Mouse (Mus musculus): ENCODE data around the gene Ear2.
"Not testable (repeated sequence)": the region's sequence is repeated elsewhere in the genome, so short reads cannot be mapped to it uniquely, and the experiment has no call there.

Ear2 gene

GRCm38 (mm10) chr14:44102354-44102753 is at the start of gene Ear2:
Gene Ear2 (plus strand): TSS chr14:44102654.
- not testable (repeated sequence) for DNase-seq (ENCODE audit: low read depth, low spot score)

- not testable (repeated sequence) for DNase-seq (ENCODE audit: low read depth, low spot score)
These were observed 34.6 kb upstream of the Ear2 start for GRCm38 (mm10) chr14:44067879-44068278.

- DNase-seq (ENCODE audit: low read depth, low spot score): not testable (repeated sequence)
These were observed 31.9 kb upstream of the Ear2 start for GRCm38 (mm10) chr14:44070595-44070994.

GRCm38 (mm10) chr14:44077785-44078341 is 24.6 kb upstream of the Ear2 start:
- not testable (repeated sequence) for DNase-seq (ENCODE audit: low read depth, low spot score)

GRCm38 (mm10) chr14:44086588-44086987 is 15.9 kb upstream of the Ear2 start:
- not testable (repeated sequence) for DNase-seq (ENCODE audit: low read depth, low spot score)

GRCm38 (mm10) chr14:44087535-44087934 is 14.9 kb upstream of the Ear2 start:
- DNase-seq (ENCODE audit: low read depth, low spot score): not testable (repeated sequence)

GRCm38 (mm10) chr14:44091524-44091923 is 10.9 kb upstream of the Ear2 start:
- not testable (repeated sequence) for DNase-seq (ENCODE audit: low read depth, low spot score)

GRCm38 (mm10) chr14:44094445-44094844 is 8.0 kb upstream of the Ear2 start:
- not testable (repeated sequence) for DNase-seq (ENCODE audit: low read depth, low spot score)

GRCm38 (mm10) chr14:44100030-44100429 is 2.4 kb upstream of the Ear2 start:
- not testable (repeated sequence) for DNase-seq (ENCODE audit: low read depth, low spot score)

- peak; percentile 50 for DNase-seq (ENCODE audit: low read depth, low spot score)
These were observed 8.5 kb downstream of the Ear2 start for GRCm38 (mm10) chr14:44110981-44111380.

GRCm38 (mm10) chr14:44123551-44123950 is 21.1 kb downstream of the Ear2 start, which contains the start of gene Gm3327:
Gene Gm3327 (plus strand): TSS chr14:44123851.
- DNase-seq (ENCODE audit: low read depth, low spot score): not testable (repeated sequence)

Measured in 3T3-L1 (cell line).